Mouse (Mus musculus) T-helper 2 cell (primary cell): ENCODE measurements at regions not wholly inside any gene's neighbourhood (a gene's known extent, or its start where the extent isn't known, plus 50 kb on each side); places are given as distances from the start of the nearest gene placed in this dataset.
"Not testable (repeated sequence)": the region's sequence is repeated elsewhere in the genome, so short reads cannot be mapped to it uniquely, and the experiment has no call there.

Experiments used
- in situ Hi-C: fragments of 300-600 bp; cut with MboI, MseI; formaldehyde crosslinking; loops from one replicate; pipeline ENCODE4 v1.15.1; 2025; ENCODE audit warnings: high pct_unique_total_duplicates

DNA sequence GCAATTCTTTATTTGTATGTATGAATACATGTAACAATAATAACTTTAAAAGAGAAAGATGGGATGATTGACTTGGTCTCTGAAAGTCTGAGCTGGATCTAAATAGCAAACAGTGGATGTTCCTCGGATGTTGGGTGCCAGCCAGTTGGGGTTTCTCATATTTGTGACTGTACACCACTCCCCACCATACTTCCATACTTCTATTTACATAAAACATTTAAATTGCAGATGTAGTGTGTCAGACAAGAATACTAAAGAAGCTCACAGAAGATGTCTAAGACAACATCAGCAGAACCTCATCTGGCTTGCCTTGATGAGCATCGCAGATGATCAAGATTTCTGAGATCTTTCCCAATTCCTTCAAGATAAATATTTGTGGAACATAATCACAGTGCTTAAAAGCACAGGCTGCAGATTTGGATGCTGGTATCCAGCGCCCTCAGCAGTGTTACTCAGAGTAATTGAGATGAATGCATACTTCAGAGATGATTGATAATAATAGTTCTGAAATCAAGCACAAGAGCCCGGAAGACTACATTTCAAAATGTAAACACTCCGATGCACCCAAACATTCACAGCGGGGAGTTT lies 762.0 kb upstream of the Intu start:
- in situ Hi-C loops: no loop called here

- in situ Hi-C loops: no loop called here
Observed at GRCm38 (mm10) chr3:39776278-39777039, 754.6 kb upstream of the Intu start.

DNA sequence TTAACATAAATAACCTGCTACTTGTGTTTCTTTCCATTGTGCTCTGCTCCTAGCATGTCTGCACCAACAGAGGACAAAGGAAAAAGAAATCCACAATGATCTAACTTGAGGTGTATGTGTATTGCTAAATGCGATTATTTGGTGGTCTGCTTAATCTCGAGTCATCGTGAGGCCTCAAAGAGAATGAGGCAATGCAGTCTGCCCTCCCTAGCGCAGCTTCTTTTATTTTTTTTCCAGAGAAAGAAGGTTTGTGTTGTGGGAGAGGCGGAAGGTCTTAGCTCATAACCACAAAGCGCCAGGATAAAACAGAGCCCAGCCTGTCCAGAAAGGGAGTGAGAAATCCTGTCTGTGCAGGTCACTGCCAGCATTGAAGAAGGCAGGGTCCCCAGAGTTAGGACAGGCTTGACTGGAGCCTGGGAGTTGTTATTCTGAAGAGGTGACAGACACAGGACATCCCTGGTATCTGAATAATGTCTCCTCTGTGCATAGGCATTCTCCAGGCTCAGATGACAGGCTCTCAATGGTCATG lies 751.3 kb upstream of the Intu start:
- in situ Hi-C loops: no loop called here

DNA sequence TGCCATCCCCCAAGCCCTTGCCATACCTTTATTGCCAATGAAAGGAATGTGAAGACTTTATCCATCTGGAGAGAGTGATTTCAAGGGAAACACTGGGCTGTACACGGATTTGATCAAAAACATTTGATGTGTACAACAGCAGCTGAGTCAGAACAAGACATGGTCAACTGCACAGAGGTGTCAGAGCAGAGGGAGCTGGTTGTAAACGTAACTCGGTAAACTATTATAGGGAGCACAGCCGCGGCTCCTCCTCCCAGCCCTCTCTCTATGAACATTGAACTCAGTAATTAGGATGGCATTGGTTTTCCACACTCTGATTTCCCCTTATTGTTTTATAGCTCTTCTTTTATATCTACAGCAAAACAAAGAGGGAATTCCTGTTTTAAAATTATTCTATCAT lies 750.8 kb upstream of the Intu start:
- in situ Hi-C loops: no loop called here

- in situ Hi-C loops: no loop called here
Observed at GRCm38 (mm10) chr3:39784901-39785300, 746.2 kb upstream of the Intu start.

DNA sequence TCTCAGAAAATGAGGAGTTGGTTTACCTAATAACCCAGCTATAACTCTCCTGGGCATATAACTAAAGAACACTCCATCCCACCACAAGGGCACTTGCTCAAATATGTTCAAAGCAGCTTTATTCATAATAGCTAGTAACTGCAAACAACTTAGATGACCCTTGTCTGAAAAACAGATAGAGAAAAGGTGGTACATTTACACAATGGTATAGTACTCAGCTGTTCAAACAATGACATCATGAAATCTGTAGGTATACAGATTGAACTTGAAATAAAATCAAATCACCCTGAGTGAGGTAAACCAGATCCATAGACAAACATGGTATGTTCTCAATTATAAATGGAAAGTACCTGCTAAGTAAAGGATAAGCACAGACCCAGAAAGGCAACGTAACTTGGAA lies 721.5 kb upstream of the Intu start:
- in situ Hi-C loops: no loop called here

GRCm38 (mm10) chr3:39814814-39815213 lies 716.3 kb upstream of the Intu start:
- in situ Hi-C loops: no loop called here

- in situ Hi-C loops: loop anchor here (10.0 kb wide), 1 partner anchor 616 kb away; no protein-coding TSS in a partner anchor
Observed at GRCm38 (mm10) chr3:39830488-39831056, 700.5 kb upstream of the Intu start.

- in situ Hi-C loops: loop anchor here (10.0 kb wide), 1 partner anchor 624 kb away; no protein-coding TSS in a partner anchor
Observed at GRCm38 (mm10) chr3:39838377-39839145, 692.5 kb upstream of the Intu start.

DNA sequence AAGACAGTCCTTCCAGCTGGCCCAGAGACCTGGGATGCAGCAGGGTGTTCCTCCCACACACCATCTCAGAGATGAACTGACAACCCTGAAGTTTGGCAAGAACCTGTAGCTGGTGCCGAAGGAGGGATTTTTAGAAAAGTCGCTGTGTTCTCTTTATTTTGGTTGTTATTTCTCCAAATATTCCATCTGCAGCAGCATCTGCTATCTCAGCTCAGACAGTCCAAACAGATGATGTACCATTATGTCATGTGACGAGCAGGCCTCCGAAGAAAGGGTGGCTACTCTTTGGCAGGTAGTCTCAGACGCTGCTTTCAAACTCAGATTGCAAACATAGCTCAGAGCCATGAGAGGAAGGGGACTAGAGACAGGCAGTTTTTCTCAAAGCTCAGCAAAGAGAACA lies 690.1 kb upstream of the Intu start:
- in situ Hi-C loops: no loop called here

- in situ Hi-C loops: no loop called here
Observed at GRCm38 (mm10) chr3:39845123-39845522, 686.0 kb upstream of the Intu start.

- in situ Hi-C loops: no loop called here
Observed at GRCm38 (mm10) chr3:39848829-39849228, 682.3 kb upstream of the Intu start.

- in situ Hi-C loops: no loop called here
Observed at GRCm38 (mm10) chr3:39857214-39857839, 673.8 kb upstream of the Intu start.

DNA sequence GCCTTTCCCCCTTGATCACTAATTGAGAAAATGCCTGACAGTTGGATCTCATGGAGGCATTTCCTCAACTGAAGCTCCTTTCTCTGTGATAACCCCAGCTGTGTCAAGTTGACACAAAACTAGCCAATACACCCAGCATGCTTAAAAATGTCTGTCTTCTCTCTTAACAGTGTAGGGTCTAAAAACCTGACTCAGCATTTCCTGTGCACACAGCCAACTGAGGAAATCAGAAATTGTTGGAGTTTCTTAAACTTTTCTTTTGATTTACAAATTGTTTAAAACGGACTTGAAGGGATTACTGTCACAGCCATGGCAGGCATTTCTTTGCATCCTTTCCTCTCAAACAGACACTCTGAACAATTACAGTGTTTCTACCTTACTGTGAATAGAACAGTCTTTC lies 655.0 kb upstream of the Intu start:
- in situ Hi-C loops: not testable (repeated sequence)

DNA sequence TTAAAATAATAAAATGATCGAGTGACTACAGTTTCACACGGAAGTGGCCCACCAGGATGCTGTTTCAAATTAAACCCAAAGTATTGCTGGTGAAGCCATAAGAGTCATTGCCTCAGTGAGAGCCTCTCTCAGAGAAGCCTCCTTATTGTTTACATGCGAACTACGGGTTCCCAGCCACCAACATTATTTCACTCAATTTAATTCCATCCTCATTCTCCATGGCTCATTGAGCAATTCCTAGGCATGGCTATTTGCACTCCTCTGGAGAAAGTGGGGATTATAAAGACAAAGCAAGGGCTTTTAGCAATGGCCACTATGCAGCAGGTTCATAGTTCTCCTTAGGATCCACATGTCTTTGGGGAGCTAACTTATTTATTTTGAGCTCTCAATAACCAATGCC lies 646.7 kb upstream of the Intu start:
- in situ Hi-C loops: no loop called here

GRCm38 (mm10) chr3:39888376-39888775 lies 642.7 kb upstream of the Intu start:
- in situ Hi-C loops: no loop called here

DNA sequence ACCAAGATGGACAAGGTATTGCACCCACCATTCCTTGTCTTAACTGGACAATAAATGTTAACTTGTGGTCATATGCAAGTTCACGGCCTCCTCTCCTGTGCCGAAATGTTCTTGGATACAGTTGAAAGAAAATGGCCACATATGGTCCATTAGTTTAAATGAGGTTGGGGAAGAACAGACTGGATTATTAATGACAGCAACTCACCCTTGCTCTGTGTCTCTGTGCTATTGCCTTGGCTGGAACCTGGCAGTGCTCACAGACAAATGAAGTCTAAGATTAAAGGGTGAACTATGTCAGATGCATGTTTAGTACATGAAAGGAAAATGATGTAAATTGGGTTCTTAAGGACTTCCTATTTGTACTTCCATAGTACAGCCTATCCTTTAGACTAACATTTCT lies 641.9 kb upstream of the Intu start:
- in situ Hi-C loops: no loop called here

DNA sequence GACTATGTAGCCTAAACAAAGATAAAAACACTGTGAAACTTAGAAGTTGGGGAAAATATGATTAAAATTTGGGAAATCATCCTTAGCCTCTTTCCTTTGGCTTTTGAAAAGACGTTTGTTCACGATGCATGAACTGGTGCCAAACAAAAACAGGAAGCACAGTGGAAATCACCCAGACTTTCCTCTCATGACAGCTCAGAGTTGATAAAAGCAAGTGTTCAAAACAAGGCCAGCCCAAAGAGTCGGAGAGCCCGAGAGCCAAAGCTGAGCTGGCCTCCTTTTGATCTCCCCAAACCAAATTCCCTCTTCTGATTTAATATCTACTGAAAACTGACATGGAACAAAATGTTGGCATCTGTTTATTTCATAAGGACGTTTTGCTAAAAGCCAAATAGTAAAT lies 632.1 kb upstream of the Intu start:
- in situ Hi-C loops: no loop called here

GRCm38 (mm10) chr3:39900207-39900606 lies 630.9 kb upstream of the Intu start:
- in situ Hi-C loops: no loop called here

DNA sequence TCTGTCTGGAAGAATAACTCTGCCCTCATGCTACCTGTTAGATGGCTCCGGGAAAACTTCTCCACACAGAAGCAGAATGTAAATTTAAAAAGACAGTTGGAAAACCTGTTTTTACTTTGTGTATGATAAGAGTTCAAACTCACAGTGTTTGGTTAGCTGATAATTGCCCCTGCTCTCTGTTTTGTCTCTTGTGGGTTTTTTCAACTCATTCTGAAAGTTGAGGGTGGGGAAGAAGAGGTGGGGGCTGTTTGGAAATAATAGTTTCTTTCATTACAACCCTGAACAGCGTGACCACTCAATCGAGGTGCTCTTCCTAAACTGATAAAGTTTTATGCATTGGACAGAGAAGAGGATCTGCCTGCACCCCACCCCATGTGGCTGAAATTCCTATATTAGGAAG lies 626.7 kb upstream of the Intu start:
- in situ Hi-C loops: no loop called here

DNA sequence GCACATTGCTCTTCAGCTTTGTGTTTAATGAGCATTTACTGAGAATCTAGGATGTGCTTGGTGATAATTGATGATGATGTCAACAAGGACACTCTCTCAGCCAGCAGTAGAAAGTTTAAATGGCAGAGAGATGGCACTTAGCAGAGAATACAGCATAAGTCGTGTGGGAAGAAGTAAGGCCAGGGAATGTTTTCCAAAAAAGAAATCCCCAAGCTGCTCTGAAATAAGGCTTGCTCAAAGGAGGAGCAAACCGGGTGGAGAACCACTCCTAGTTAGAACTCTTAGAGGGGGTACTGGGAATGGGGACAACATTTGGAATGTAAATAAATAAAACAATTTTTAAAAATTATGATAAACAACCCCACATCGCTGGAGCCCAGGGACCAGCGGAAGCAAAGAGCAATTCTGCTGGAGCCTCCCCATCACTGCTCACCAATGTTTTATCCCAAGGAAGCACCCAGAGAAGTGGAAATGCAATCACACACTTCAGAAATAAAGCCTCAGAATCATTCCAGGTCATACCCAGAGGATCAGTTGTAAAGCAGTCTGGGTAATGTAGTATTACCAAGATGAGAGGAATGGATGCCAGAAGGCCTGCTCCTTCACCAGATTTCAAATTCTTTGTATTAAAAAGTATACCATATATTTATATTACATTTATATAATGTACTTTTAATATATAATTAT lies 622.3 kb upstream of the Intu start:
- in situ Hi-C loops: no loop called here
